8 mouse cellular contexts compared by ENCODE assay signal in genomic region chr8:66495726-66496125, GRCm38 (mm10). TPM values are rescaled to one million over a fixed set of nuclear protein-coding genes. Genes with fewer than 3 reads are reported as not detected.
DNase-seq lines count a peak whose midpoint lies in the region; ATAC-seq and TF ChIP-seq lines count a peak whose summit lies in the region.

No protein-coding gene starts in this region.

- no peak overlapping the region for H3K4me2 ChIP-seq in kidney, embryonic 15.5 days
- H3K4me2 ChIP-seq in myocyte (ENCODE audit: low read depth), result peak overlapping the region; percentile 48

- no peaks in the 10 kb centered on the region for H3K4me1 ChIP-seq in kidney, embryonic 15.5 days

- H3K79me2 ChIP-seq in myocyte (ENCODE audit: control insufficient read depth, insufficient read depth), result no peaks in the 10 kb centered on the region

- no peaks in the 10 kb centered on the region for H3K36me3 ChIP-seq in kidney, embryonic 15.5 days
- H3K36me3 ChIP-seq in myocyte (ENCODE audit: control insufficient read depth, insufficient read depth), result no peaks in the 10 kb centered on the region

- no peak overlapping the region for H3K4me3 ChIP-seq in kidney, embryonic 15.5 days (replicated peaks)
- no peak overlapping the region for H3K4me3 ChIP-seq in myocyte

- H3K9ac ChIP-seq in kidney, embryonic 15.5 days, result no peak overlapping the region

- ATAC-seq in granulocyte monocyte progenitor cell, adult 5-6 weeks (replicated peaks; ENCODE audit: poor library complexity, severe bottlenecking), result peak; percentile 76
- ATAC-seq in kidney, embryonic 15.5 days (replicated peaks; ENCODE audit: low FRiP score), result peak; percentile 83

- DNase-seq in 3T3-L1 (ENCODE audit: low read depth, low spot score) (peak; percentile 90), liver (peak; percentile 69)
- peak; percentile 84 for DNase-seq in adrenal gland, postnatal 10 days
- DNase-seq in embryo, embryonic 11.5 days (ENCODE audit: low read depth, low spot score), result peak; percentile 51
- peak; percentile 40 to 41 for DNase-seq in spleen, postnatal 36 days (ENCODE audit: low spot score in 2 of 2)

- WGBS in kidney, embryonic 15.5 days, result 7% methylated on average over 8 of the region's 8 CpGs

- H3ac ChIP-seq in myocyte (ENCODE audit: control insufficient read depth, insufficient read length), result no peak overlapping the region

- no peak overlapping the region for H3K27ac ChIP-seq in kidney, embryonic 15.5 days

- TF ChIP-seq POLR2A in myocyte (IDR thresholded peaks at IDR 0.05; ENCODE audit: insufficient read length, low read depth), result no peak

- 0 out of 2 replicates have a peak, but pooled peaks cover 6% of the 10 kb centered on the region for H3K27me3 ChIP-seq in kidney, embryonic 15.5 days
- no peaks in the 10 kb centered on the region for H3K27me3 ChIP-seq in myocyte (ENCODE audit: control insufficient read depth, insufficient read depth, insufficient read length)

- no peaks in the 10 kb centered on the region for H3K9me3 ChIP-seq in kidney, embryonic 15.5 days (replicated peaks)

TF ChIP-seq in myocyte, 11 proteins besides CTCF, POLR2A, EP300 and RAD21:
- no peak for TF ChIP-seq POLR2AphosphoS2 (IDR thresholded peaks at IDR 0.05; ENCODE audit: insufficient read length, low read depth)
- no peak for TF ChIP-seq TCF3 (IDR thresholded peaks at IDR 0.05; ENCODE audit: insufficient read length, low read depth)
- TF ChIP-seq E2F4 (IDR thresholded peaks at IDR 0.05; ENCODE audit: insufficient read depth), result no peak
- TF ChIP-seq REST (IDR thresholded peaks at IDR 0.05; ENCODE audit: insufficient read depth, insufficient read length), result no peak
- no peak for TF ChIP-seq TCF12 (IDR thresholded peaks at IDR 0.05; ENCODE audit: insufficient read depth, poor library complexity, severe bottlenecking)
- TF ChIP-seq MAX (IDR thresholded peaks at IDR 0.05; ENCODE audit: low read depth), result no peak

RNA-seq across cellular contexts. Expression of gene Tma16, which starts 9.4 kb away (rescaled TPM):
- total RNA-seq in adrenal gland, postnatal 10 days (2021), result 1 to 10 TPM; 7.4 to 8.5 TPM
- total RNA-seq in granulocyte monocyte progenitor cell, adult 5-6 weeks (2014; fragmentation: Nextera tagmentation), result 25.6 and 30.7 TPM in 2 replicates
- 47.9 and 55.5 TPM in 2 replicates for total RNA-seq in granulocyte monocyte progenitor cell, adult 5-6 weeks (2017)
- 14.6 and 15.9 TPM in 2 replicates for polyA plus RNA-seq in kidney, embryonic 15.5 days (2015; fragmentation: Nextera tagmentation; extraction: Ambion mirVana)
- 3.7 TPM for polyA plus RNA-seq in myocyte (2012; fragmentation: generic; extraction: Trizol)

RNA-seq across cellular contexts. Expression of gene Tktl2, which starts 15.8 kb away (rescaled TPM):
- not detected for total RNA-seq in adrenal gland, postnatal 10 days (2021)
- total RNA-seq in granulocyte monocyte progenitor cell, adult 5-6 weeks (2014; fragmentation: Nextera tagmentation), result not detected in 2 replicates
- not detected in 2 replicates for total RNA-seq in granulocyte monocyte progenitor cell, adult 5-6 weeks (2017)
- not detected in 2 replicates for polyA plus RNA-seq in kidney, embryonic 15.5 days (2015; fragmentation: Nextera tagmentation; extraction: Ambion mirVana)
- polyA plus RNA-seq in myocyte (2012; fragmentation: generic; extraction: Trizol), result not detected
